28 mouse cellular contexts compared by ENCODE assay signal in the genomic region with DNA sequence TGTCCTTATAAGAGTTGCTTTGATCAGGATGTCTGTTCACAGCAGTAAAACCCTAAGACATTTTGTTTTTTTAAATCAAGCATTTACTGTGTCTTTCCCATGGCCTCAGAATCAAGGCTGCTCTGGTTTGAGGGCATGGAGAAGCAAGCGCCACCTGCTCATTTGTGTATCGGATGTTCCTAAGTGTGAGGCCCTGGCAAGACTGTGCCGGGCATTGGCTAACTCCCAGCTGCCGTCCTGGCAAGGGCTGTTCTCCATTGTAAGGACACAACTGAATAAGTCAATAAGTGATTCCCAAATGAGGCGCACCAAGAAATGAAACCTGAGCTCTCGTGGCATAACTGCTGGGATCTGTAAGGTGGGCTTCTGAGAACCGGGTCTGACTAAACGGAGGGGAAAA. TPM values are rescaled to one million over a fixed set of nuclear protein-coding genes. Genes with fewer than 3 reads are reported as not detected.
DNase-seq lines count a peak whose midpoint lies in the region; ATAC-seq and TF ChIP-seq lines count a peak whose summit lies in the region.
"Had no signal": no experiment of that assay in that cellular context is flagged by ENCODE, and none has a peak within 500 bp of the region (broad histone marks: within the 10 kb centered on the region; RNA-seq: fewer than 3 reads in every experiment).

No protein-coding gene starts in this region.

- H3K4me1 ChIP-seq in hindbrain, postnatal 0 days (ENCODE audit: insufficient read depth, low read length) = no peaks in the 10 kb centered on the region
- no peaks in the 10 kb centered on the region for H3K4me1 ChIP-seq in hindbrain, embryonic 11.5 days (replicated peaks; ENCODE audit: control insufficient read depth, insufficient read depth, low read length)
- H3K4me1 ChIP-seq: embryonic facial prominence, embryonic 12.5 days; heart, embryonic 15.5 days; hindbrain, embryonic 15.5 days; intestine, embryonic 15.5 days; liver, embryonic 13.5 days; midbrain, embryonic 12.5 days; neural tube, embryonic 15.5 days had no signal

- DNase-seq in hindbrain, postnatal 0 days (ENCODE audit: low spot score) = peak; percentile 12
- no peak for DNase-seq in hindbrain, embryonic 11.5 days (ENCODE audit: low spot score)
- DNase-seq in cerebellum, adult 8-10 months = peak; percentile 35
- peak; percentile 51 to 60 for DNase-seq in cerebellum, postnatal 36 days
- no peak for DNase-seq in left cerebral cortex, postnatal 36 days (ENCODE audit: low spot score in 2 of 2)
- DNase-seq: adrenal gland, postnatal 36 days; kidney, adult 8-10 months; kidney, postnatal 10 days; liver, embryonic 13.5 days; lung, adult 2 months; lung, postnatal 14 days; right cerebral cortex, postnatal 14 days; thymus, adult 2 months; thymus, postnatal 4 days had no signal

- H3K4me2 ChIP-seq in hindbrain, postnatal 0 days (ENCODE audit: low read depth, low read length) = no peak overlapping the region
- no peak overlapping the region for H3K4me2 ChIP-seq in hindbrain, embryonic 11.5 days (replicated peaks; ENCODE audit: low read depth, low read length)
- H3K4me2 ChIP-seq: embryonic facial prominence, embryonic 12.5 days; heart, embryonic 15.5 days; hindbrain, embryonic 15.5 days; intestine, embryonic 15.5 days; limb, embryonic 12.5 days; liver, embryonic 13.5 days; midbrain, embryonic 12.5 days; neural tube, embryonic 15.5 days had no signal

- H3K27me3 ChIP-seq in hindbrain, postnatal 0 days (ENCODE audit: insufficient read depth, low read length) = no peaks in the 10 kb centered on the region
- H3K27me3 ChIP-seq in hindbrain, embryonic 11.5 days (ENCODE audit: control insufficient read depth, insufficient read depth, low read length) = no peaks in the 10 kb centered on the region
- H3K27me3 ChIP-seq: CH12.LX; embryonic facial prominence, embryonic 12.5 days; heart, embryonic 15.5 days; hindbrain, embryonic 15.5 days; intestine, embryonic 15.5 days; limb, embryonic 12.5 days; liver, embryonic 13.5 days; midbrain, embryonic 12.5 days; neural tube, embryonic 15.5 days had no signal

- H3K9ac ChIP-seq in hindbrain, postnatal 0 days (replicated peaks; ENCODE audit: low read length) = no peak overlapping the region
- H3K9ac ChIP-seq in hindbrain, embryonic 11.5 days (ENCODE audit: low read depth, low read length) = no peak overlapping the region
- H3K9ac ChIP-seq: embryonic facial prominence, embryonic 12.5 days; heart, embryonic 15.5 days; hindbrain, embryonic 15.5 days; intestine, embryonic 15.5 days; limb, embryonic 12.5 days; liver, embryonic 13.5 days; midbrain, embryonic 12.5 days; neural tube, embryonic 15.5 days had no signal

- no peaks in the 10 kb centered on the region for H3K36me3 ChIP-seq in hindbrain, postnatal 0 days (ENCODE audit: insufficient read depth, low read length)
- H3K36me3 ChIP-seq in hindbrain, embryonic 11.5 days (ENCODE audit: control insufficient read depth, insufficient read depth, low read length) = no peaks in the 10 kb centered on the region
- H3K36me3 ChIP-seq: embryonic facial prominence, embryonic 12.5 days; G1E; heart, embryonic 15.5 days; hindbrain, embryonic 15.5 days; intestine, embryonic 15.5 days; limb, embryonic 12.5 days; liver, embryonic 13.5 days; midbrain, embryonic 12.5 days; neural tube, embryonic 15.5 days had no signal

- no peak overlapping the region for H3K4me3 ChIP-seq in hindbrain, postnatal 0 days (ENCODE audit: low read length)
- H3K4me3 ChIP-seq in hindbrain, embryonic 11.5 days (ENCODE audit: low read depth, low read length) = no peak overlapping the region
- H3K4me3 ChIP-seq: embryonic facial prominence, embryonic 12.5 days; heart, embryonic 15.5 days; hindbrain, embryonic 15.5 days; intestine, embryonic 15.5 days; limb, embryonic 12.5 days; liver, embryonic 13.5 days; midbrain, embryonic 12.5 days; neural tube, embryonic 15.5 days had no signal

- no peak for TF ChIP-seq CTCF in hindbrain, postnatal 0 days (IDR thresholded peaks at IDR 0.05; ENCODE audit: low read depth)

- peaks cover under 1% of the 10 kb centered on the region; the same call in 1 of the 2 replicates for H3K9me3 ChIP-seq in hindbrain, postnatal 0 days (ENCODE audit: low read length)
- H3K9me3 ChIP-seq in hindbrain, embryonic 11.5 days (ENCODE audit: control insufficient read depth, low read length) = no peaks in the 10 kb centered on the region
- H3K9me3 ChIP-seq: embryonic facial prominence, embryonic 12.5 days; G1E; heart, embryonic 15.5 days; intestine, embryonic 15.5 days; liver, embryonic 13.5 days; midbrain, embryonic 12.5 days had no signal

- WGBS in hindbrain, postnatal 0 days = 62% methylated on average over 8 of the region's 8 CpGs
- WGBS in hindbrain, embryonic 11.5 days = 88% methylated on average over 8 of the region's 8 CpGs

- H3K27ac ChIP-seq in hindbrain, postnatal 0 days = no peak overlapping the region
- no peak overlapping the region for H3K27ac ChIP-seq in hindbrain, embryonic 11.5 days (ENCODE audit: low read depth, low read length)
- H3K27ac ChIP-seq: embryonic facial prominence, embryonic 12.5 days; heart, embryonic 15.5 days; hindbrain, embryonic 15.5 days; intestine, embryonic 15.5 days; limb, embryonic 12.5 days; liver, embryonic 13.5 days; midbrain, embryonic 12.5 days; neural tube, embryonic 15.5 days; stomach, postnatal 0 days had no signal

- ATAC-seq in hindbrain, postnatal 0 days = no peak
- no peak for ATAC-seq in hindbrain, embryonic 11.5 days (ENCODE audit: low FRiP score)
- ATAC-seq in cerebellum, adult (ENCODE audit: insufficient number of reproducible peaks, low FRiP score, low TSS enrichment) = peak; percentile 82; the same call in 1 of the 2 replicates
- no peak for ATAC-seq in CD4-positive, CD25-positive, alpha-beta regulatory T cell, adult 4 months
- ATAC-seq: intestine, embryonic 15.5 days; Patski had no signal

- intact Hi-C loops in left cerebral cortex, postnatal 36 days (cut with DNase I) = no loop called here

RNA-seq across cellular contexts. Expression of gene Rxfp1, which starts 31.2 kb away (rescaled TPM):
- total RNA-seq in hindbrain, postnatal 0 days (2014; rRNA removed) = 0.63 and 1.0 TPM in 2 replicates
- 0.20 and 0.40 TPM in 2 replicates for polyA plus RNA-seq in hindbrain, postnatal 0 days (2015; fragmentation: Nextera tagmentation; extraction: Ambion mirVana)
- not detected in 2 replicates for polyA plus RNA-seq in hindbrain, embryonic 11.5 days (2014; fragmentation: Nextera tagmentation; extraction: Ambion mirVana)
- not detected for polyA plus RNA-seq in CD4-positive, CD25-positive, alpha-beta regulatory T cell, adult 4 months (2017; shearing (Covaris generic))
- 10 to 100 TPM; 14.6 to 18.2 TPM for total RNA-seq in left cerebral cortex, postnatal 36 days (2021)
- total RNA-seq: adrenal gland, adult 18-20 months had no signal
- polyA plus RNA-seq: G1E; liver, embryonic 13.5 days; midbrain, embryonic 12.5 days; stomach, postnatal 0 days had no signal

Comparison
In these comparisons a context has a peak if more than half of its experiments do, and no peak if none do; other contexts are left out.
1. DNase-seq: peak in hindbrain, postnatal 0 days (single experiment), cerebellum, adult 8-10 months (single experiment) and cerebellum, postnatal 36 days (2 of 2); none in hindbrain, embryonic 11.5 days (single experiment) and left cerebral cortex, postnatal 36 days (0 of 2).